Mouse (Mus musculus) heart, postnatal 0 days (tissue): ENCODE measurements around the gene Fh1. TPM values are rescaled to one million over a fixed set of nuclear protein-coding genes. Genes with fewer than 3 reads are reported as not detected.
A peak's percentile ranks its signal among the peaks of the same experiment; 100 is the strongest.

ENCODE experiments used
- ATAC-seq: fragments of 200-750 bp; cut with Nextera tagmentation; 2 replicates; pipeline ENCODE4 v1.8.0; 2017; ENCODE audit warnings: low read depth, moderate number of reproducible peaks, moderate library complexity; ENCODE audit not compliant: insufficient read depth
- DNase-seq: peaks from one replicate; pipeline ENCODE4 v3.0.0-alpha.2; 2016; ENCODE audit warnings: low spot score
- H3K27ac ChIP-seq: fragments of 300-500 bp; sonication (generic); 2 replicates; pipeline ENCODE4 v1.5.1; 2014; ENCODE audit warnings: low read depth, mild to moderate bottlenecking
- H3K27me3 ChIP-seq: fragments of 300-500 bp; sonication (generic); 2 replicates; pipeline ENCODE4 v1.6.1; 2014; ENCODE audit warnings: low read length, mixed read lengths; ENCODE audit not compliant: control insufficient read depth, insufficient read depth
- H3K36me3 ChIP-seq: fragments of 300-500 bp; sonication (generic); replicated peaks from 2 replicates; pipeline ENCODE4 v1.6.1; 2014; ENCODE audit warnings: low read length, mixed read lengths; ENCODE audit not compliant: control insufficient read depth, insufficient read depth
- H3K4me1 ChIP-seq: fragments of 300-500 bp; sonication (generic); 2 replicates; pipeline ENCODE4 v1.6.1; 2014; ENCODE audit warnings: antibody characterized with exemption; ENCODE audit not compliant: control insufficient read depth, insufficient read depth
- H3K4me2 ChIP-seq: fragments of 300-500 bp; sonication (generic); 2 replicates; pipeline ENCODE4 v1.6.1; 2014; ENCODE audit warnings: low read depth, mild to moderate bottlenecking, low read length, moderate library complexity
- H3K4me3 ChIP-seq: fragments of 300-500 bp; sonication (generic); 2 replicates; pipeline ENCODE4 v1.5.1; 2014; ENCODE audit warnings: low read depth, low read length
- H3K9ac ChIP-seq: fragments of 300-500 bp; sonication (generic); replicated peaks from 2 replicates; pipeline ENCODE4 v1.6.1; 2014; ENCODE audit warnings: low read depth, low read length, mixed read lengths
- H3K9me3 ChIP-seq: fragments of 300-500 bp; sonication (generic); replicated peaks from 2 replicates; pipeline ENCODE4 v1.6.1; 2016; ENCODE audit warnings: low read length; ENCODE audit not compliant: control insufficient read depth
- CTCF ChIP-seq: IDR thresholded peaks from 2 replicates; pipeline ENCODE4 v1.5.1; 2016; ENCODE audit warnings: antibody characterized with exemption, control low read depth, low read depth
- EP300 ChIP-seq: IDR thresholded peaks from 2 replicates; pipeline ENCODE4 v1.6.1; 2016; ENCODE audit warnings: antibody characterized with exemption, low read depth
- WGBS: fragments of 180-500 bp; shearing (Covaris S2); extraction: QIAGEN DNeasy Blood & Tissue Kit; methylation state at CpG from one replicate; pipeline ENCODE4 v1.1.7; 2014; 5-methylcytosine and 5-hydroxymethylcytosine counted together
- polyA plus RNA-seq: library from polyadenylated mRNA; unstranded; fragments of >200 nt; fragmentation: Nextera tagmentation; extraction: Ambion mirVana; gene quantifications from 2 replicates; pipeline ENCODE4 v1.2.1, GENCODE M21; 2015
- total RNA-seq: library from RNA; depleted of rRNA; stranded (reverse); fragments of >200 nt; gene quantifications from 2 replicates; pipeline ENCODE4 v1.2.3, GENCODE M21; 2014; ENCODE audit warnings: low replicate concordance; rRNA removed

The Fh1 gene
- total RNA-seq (273 and 284 TPM in 2 replicates), polyA plus RNA-seq (417 and 418 TPM in 2 replicates)

- Histone ChIP-seq H3K4me2 (peak within 1 kb of the TSS; percentile 94), H3K9me3 (no peaks in the 10 kb centered on the region), H3K36me3 (no peaks in the 10 kb centered on the region; the same call in 1 of the 2 replicates), H3K9ac (peak within 1 kb of the TSS; percentile 84), H3K27ac (peak within 1 kb of the TSS; percentile 93), H3K27me3 (no peaks in the 10 kb centered on the region), H3K4me3 (peak within 1 kb of the TSS; percentile 85), H3K4me1 (peaks cover 15% of the 10 kb centered on the region)
- under 1% methylated on average over 51 of the region's 58 CpGs for WGBS
- DNase-seq (peak; percentile 99), ATAC-seq (peak; percentile 99)
- TF ChIP-seq EP300 (peak; percentile 49; the same call in 1 of the 2 replicates), CTCF (no peak)
Measured at GRCm38 (mm10) chr1:175625257-175625879, at the start of gene Fh1. Gene Fh1 (minus strand): TSS chr1:175625635.

- DNase-seq: no peak
- Histone ChIP-seq H3K4me1 (no peaks in the 10 kb centered on the region), H3K4me3 (no peak overlapping the region), H3K27ac (no peak overlapping the region), H3K9ac (no peak overlapping the region), H3K36me3 (no peaks in the 10 kb centered on the region), H3K4me2 (no peak overlapping the region), H3K27me3 (no peaks in the 10 kb centered on the region), H3K9me3 (no peaks in the 10 kb centered on the region)
- ATAC-seq: no peak
- TF ChIP-seq EP300: no peak
- TF ChIP-seq CTCF: no peak
- WGBS: 65% methylated on average over 6 of the region's 6 CpGs
Measured at GRCm38 (mm10) chr1:175675116-175675515, 49.7 kb upstream of the Fh1 start.

GRCm38 (mm10) chr1:175673563-175674325 lies 48.3 kb upstream of the Fh1 start:
- Histone ChIP-seq H3K27me3 (no peaks in the 10 kb centered on the region), H3K4me1 (no peaks in the 10 kb centered on the region), H3K9me3 (no peaks in the 10 kb centered on the region), H3K36me3 (no peaks in the 10 kb centered on the region), H3K4me3 (no peak overlapping the region), H3K4me2 (no peak overlapping the region), H3K9ac (no peak overlapping the region), H3K27ac (no peak overlapping the region)
- 78% methylated on average over 7 of the region's 7 CpGs for WGBS
- ATAC-seq (no peak), DNase-seq (no peak)
- TF ChIP-seq CTCF: no peak
- no peak for TF ChIP-seq EP300

- Histone ChIP-seq H3K27me3 (no peaks in the 10 kb centered on the region), H3K4me3 (no peak overlapping the region), H3K36me3 (no peaks in the 10 kb centered on the region), H3K9me3 (no peaks in the 10 kb centered on the region), H3K4me1 (no peaks in the 10 kb centered on the region), H3K9ac (no peak overlapping the region), H3K27ac (no peak overlapping the region), H3K4me2 (no peak overlapping the region)
- DNase-seq: no peak
- TF ChIP-seq CTCF: peak; percentile 49
- TF ChIP-seq EP300: no peak
- 7% methylated on average over 1 of the region's 1 CpGs for WGBS
- ATAC-seq: no peak
Measured at GRCm38 (mm10) chr1:175671626-175672025, 46.2 kb upstream of the Fh1 start.

- H3K36me3 ChIP-seq: no peaks in the 10 kb centered on the region
- no peak for ATAC-seq
Measured at GRCm38 (mm10) chr1:175670042-175670441, 44.6 kb upstream of the Fh1 start.

More at GRCm38 (mm10) chr1:175670042-175670441, 44.6 kb upstream of the Fh1 start:
- H3K9ac ChIP-seq: no peak overlapping the region
- no peak for DNase-seq
- H3K4me3 ChIP-seq: no peak overlapping the region
- no peaks in the 10 kb centered on the region for H3K27me3 ChIP-seq
- H3K27ac ChIP-seq: no peak overlapping the region
- H3K4me1 ChIP-seq: no peaks in the 10 kb centered on the region
- TF ChIP-seq EP300 (no peak), CTCF (no peak)
- no peak overlapping the region for H3K4me2 ChIP-seq
- no peaks in the 10 kb centered on the region for H3K9me3 ChIP-seq
- 82% methylated on average over 7 of the region's 7 CpGs for WGBS
